Mouse (Mus musculus) heart, postnatal 0 days (tissue): ENCODE data around the gene Zrsr2.

Experiments used
- CTCF ChIP-seq: IDR thresholded peaks from 2 replicates; pipeline ENCODE4 v1.5.1; 2016; ENCODE audit warnings: antibody characterized with exemption, control low read depth, low read depth
- EP300 ChIP-seq: IDR thresholded peaks from 2 replicates; pipeline ENCODE4 v1.6.1; 2016; ENCODE audit warnings: antibody characterized with exemption, low read depth

- TF ChIP-seq EP300 (no peak), CTCF (no peak)
Measured at GRCm38 (mm10) chrX:163958467-163958875, at the start of gene Zrsr2.
